Mouse (Mus musculus): ENCODE measurements around the gene Plekhb2. TPM values are rescaled to one million over a fixed set of nuclear protein-coding genes. Genes with fewer than 3 reads are reported as not detected.

Plekhb2 gene
- polyA plus RNA-seq, 1 experiment from 2014 or later, result 79.5 TPM

DNA sequence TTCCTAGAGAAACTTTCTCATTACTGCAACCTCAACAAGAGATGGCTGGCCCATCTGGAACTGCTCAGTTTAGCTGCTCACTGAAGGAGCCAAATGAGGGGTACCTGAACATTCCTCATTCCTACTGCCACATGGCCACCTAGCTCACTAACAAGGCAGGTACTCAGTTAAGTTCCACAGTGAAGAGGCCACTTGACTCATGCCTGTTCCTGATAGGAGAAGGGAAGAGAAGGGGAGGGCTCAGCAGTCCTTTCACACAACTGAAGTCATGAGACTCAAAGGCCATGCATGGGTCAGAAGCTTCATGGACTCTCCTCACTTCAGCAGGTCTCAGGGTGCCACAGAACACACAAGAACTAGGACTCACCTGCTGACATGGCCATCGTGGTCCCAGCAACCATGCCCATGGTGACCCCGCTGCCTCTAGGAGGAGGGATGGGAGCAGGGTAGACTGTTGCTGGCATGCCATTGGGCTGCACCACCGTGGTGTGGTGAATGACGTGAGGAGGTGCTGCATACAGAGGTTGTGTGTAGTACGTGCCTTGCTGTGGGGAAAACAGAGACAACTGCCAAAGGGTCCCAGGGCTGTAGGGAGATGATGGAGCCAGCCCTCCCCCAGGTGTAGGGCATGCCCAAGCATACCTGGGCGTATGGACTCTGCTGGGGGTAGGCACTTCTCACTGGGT is 30.4 kb upstream of the Plekhb2 start:
- WGBS, result 91% methylated on average over 6 of the region's 6 CpGs
- peaks cover 42% of the 10 kb centered on the region for H3K36me3 ChIP-seq
- no peaks in the 10 kb centered on the region for H3K27me3 ChIP-seq
- no peak overlapping the region for H3K9ac ChIP-seq
- H3K4me3 ChIP-seq, result no peak overlapping the region
- no peak overlapping the region for H3K27ac ChIP-seq (replicated peaks)
- no peak for ATAC-seq (ENCODE audit: low FRiP score, low read depth)
- H3K4me2 ChIP-seq, result no peak overlapping the region
- 0 out of 2 replicates have a peak, but pooled peaks cover 3% of the 10 kb centered on the region for H3K4me1 ChIP-seq (replicated peaks)
- no peaks in the 10 kb centered on the region for H3K9me3 ChIP-seq

DNA sequence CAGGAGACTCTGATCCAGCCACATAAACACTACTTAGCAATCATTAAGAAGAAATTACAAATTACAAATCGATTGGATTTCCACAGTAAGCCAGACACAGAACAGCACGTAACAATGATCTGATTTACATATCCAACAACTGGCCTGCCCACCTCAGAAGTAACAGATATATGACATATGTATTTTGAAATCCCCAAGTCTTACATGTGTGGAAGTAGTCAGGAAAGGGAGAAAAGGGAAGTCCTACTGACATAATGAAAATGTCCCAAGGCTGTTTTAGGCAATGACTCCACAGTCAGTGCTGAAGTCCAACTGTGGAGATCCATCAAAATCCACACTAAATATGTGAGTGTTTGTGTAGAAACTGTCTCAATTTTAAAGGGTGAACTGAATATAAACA is 28.4 kb upstream of the Plekhb2 start:
- Histone ChIP-seq H3K9ac (no peak overlapping the region), H3K4me3 (no peak overlapping the region), H3K36me3 (peaks cover 28% of the 10 kb centered on the region), H3K27me3 (no peaks in the 10 kb centered on the region), H3K9me3 (no peaks in the 10 kb centered on the region), H3K4me1 (replicated peaks) (peaks cover 3% of the 10 kb centered on the region; the same call in 1 of the 2 replicates), H3K4me2 (no peak overlapping the region), H3K27ac (replicated peaks) (no peak overlapping the region)
- WGBS, result 86% methylated on average over 2 of the region's 2 CpGs
- no peak for ATAC-seq (ENCODE audit: low FRiP score, low read depth)

DNA sequence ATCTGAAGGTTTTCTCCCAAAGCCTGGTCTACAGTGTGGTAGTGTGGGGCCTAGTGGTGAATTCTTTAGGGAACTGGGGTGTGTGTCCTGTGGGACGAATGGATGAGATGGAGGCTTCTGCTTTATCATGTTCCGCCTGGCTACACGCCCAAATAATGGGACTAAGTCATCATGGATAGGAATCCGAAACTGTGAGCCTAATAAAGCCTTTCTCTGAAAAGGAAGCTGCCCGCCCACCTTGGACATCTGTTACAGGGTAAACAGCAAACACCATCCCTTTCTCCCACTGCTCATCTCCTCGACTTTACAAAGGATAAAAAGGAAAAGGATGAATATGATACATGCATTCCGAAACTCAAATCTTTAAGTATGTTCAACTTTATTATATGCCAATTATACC is 27.8 kb upstream of the Plekhb2 start:
- Histone ChIP-seq H3K36me3 (peaks cover 27% of the 10 kb centered on the region), H3K9me3 (no peaks in the 10 kb centered on the region), H3K4me2 (no peak overlapping the region), H3K27me3 (no peaks in the 10 kb centered on the region), H3K27ac (replicated peaks) (no peak overlapping the region), H3K9ac (no peak overlapping the region), H3K4me1 (replicated peaks) (peaks cover 3% of the 10 kb centered on the region; the same call in 1 of the 2 replicates), H3K4me3 (no peak overlapping the region)
- WGBS, result 90% methylated on average over 7 of the region's 7 CpGs
- no peak for ATAC-seq (ENCODE audit: low FRiP score, low read depth)

DNA sequence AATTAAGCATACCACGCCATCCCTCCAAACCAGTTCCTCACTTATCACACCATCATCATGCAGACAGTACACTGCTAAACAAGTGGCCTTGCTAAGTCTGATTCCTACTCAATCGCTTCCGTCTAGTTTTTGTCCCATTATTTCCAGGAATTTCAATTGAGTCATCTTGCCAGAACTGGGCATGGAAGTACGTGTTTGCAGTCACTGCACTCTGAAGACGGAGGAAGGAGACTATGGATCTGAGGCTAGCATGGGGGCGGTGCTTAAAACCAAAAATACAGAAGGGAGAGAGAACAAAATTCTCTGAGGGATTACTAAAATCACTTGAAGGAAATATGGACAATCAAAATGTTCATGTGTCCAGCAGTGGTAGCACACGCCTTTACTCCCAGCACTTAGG is 27.0 kb upstream of the Plekhb2 start:
- peaks cover 3% of the 10 kb centered on the region; the same call in 1 of the 2 replicates for H3K4me1 ChIP-seq (replicated peaks)
- no peaks in the 10 kb centered on the region for H3K9me3 ChIP-seq
- H3K27me3 ChIP-seq, result no peaks in the 10 kb centered on the region
- no peak overlapping the region for H3K4me2 ChIP-seq
- peaks cover 22% of the 10 kb centered on the region for H3K36me3 ChIP-seq
- H3K27ac ChIP-seq (replicated peaks), result no peak overlapping the region
- no peak overlapping the region for H3K4me3 ChIP-seq
- ATAC-seq (ENCODE audit: low FRiP score, low read depth), result no peak
- WGBS, result 91% methylated on average over 7 of the region's 7 CpGs
- no peak overlapping the region for H3K9ac ChIP-seq

DNA sequence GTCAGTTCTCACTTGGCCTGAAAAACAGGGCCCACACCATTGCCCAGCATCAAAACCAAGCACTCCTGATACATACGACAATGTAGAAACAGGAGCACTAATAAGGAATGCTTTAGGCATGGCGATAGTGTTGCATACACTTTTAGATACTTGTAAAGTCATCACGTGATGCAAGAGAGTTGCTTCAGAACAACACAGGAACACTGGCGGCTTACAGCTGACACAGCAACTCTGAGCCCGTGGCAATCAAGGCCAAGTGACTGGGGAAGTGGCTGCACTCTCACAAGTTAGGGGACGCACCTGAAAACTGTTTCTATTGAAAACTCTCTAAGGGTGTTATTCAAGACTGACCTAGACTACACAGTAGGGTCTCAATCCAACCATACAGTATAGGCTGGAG is 26.4 kb upstream of the Plekhb2 start:
- Histone ChIP-seq H3K9ac (no peak overlapping the region), H3K27ac (replicated peaks) (no peak overlapping the region), H3K9me3 (no peaks in the 10 kb centered on the region), H3K4me1 (replicated peaks) (peaks cover 3% of the 10 kb centered on the region; the same call in 1 of the 2 replicates), H3K4me2 (no peak overlapping the region), H3K36me3 (peaks cover 21% of the 10 kb centered on the region), H3K4me3 (no peak overlapping the region), H3K27me3 (no peaks in the 10 kb centered on the region)
- ATAC-seq (ENCODE audit: low FRiP score, low read depth), result no peak
- WGBS, result 85% methylated on average over 6 of the region's 6 CpGs

DNA sequence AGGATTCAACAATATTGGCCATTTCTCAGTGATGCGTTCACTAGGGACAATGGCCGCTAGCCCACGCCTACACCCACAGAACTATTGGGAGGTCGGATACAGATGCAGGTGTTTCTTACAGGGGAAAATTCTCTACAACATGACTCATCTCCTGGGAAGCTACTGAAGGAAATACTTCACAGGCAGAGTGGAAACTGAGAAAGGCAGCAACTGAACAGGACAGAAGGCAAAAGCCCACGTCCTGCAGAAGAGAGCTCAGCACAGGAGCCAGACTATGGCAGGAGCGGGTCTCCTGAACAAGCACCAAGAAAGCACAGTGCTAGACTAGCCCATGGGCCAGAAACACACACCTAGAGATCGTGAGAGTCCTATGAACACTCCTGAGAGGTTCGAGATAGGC is 25.6 kb upstream of the Plekhb2 start:
- no peak for ATAC-seq (ENCODE audit: low FRiP score, low read depth)
- no peaks in the 10 kb centered on the region for H3K27me3 ChIP-seq
- 90% methylated on average over 8 of the region's 8 CpGs for WGBS
- H3K9me3 ChIP-seq, result no peaks in the 10 kb centered on the region
- no peak overlapping the region for H3K4me3 ChIP-seq
- no peak overlapping the region for H3K27ac ChIP-seq (replicated peaks)
- H3K9ac ChIP-seq, result no peak overlapping the region
- peaks cover 3% of the 10 kb centered on the region; the same call in 1 of the 2 replicates for H3K4me1 ChIP-seq (replicated peaks)
- no peak overlapping the region for H3K4me2 ChIP-seq
- H3K36me3 ChIP-seq, result peaks cover 17% of the 10 kb centered on the region

DNA sequence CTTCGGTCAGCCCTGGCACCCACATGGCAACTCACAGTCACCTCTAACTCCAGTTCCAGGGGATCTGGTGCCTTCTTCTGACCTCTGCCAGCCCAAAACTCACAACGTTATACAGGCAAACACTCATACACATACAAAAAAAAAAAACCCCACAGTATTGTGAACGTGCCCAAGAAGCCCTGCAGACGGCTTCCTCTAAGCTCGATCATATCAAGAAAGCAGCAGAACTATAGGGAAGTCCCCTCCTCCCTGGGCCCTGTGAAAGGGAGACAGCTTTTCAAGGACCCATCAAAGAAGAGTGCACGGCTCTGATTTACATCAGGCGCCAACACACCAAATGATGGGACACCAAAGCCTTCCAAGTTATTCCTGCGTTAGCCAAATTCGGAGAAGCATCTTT is 23.9 kb upstream of the Plekhb2 start:
- peaks cover 11% of the 10 kb centered on the region; the same call in 1 of the 2 replicates for H3K36me3 ChIP-seq
- WGBS, result 88% methylated on average over 9 of the region's 9 CpGs
- no peak for ATAC-seq (ENCODE audit: low FRiP score, low read depth)

DNA sequence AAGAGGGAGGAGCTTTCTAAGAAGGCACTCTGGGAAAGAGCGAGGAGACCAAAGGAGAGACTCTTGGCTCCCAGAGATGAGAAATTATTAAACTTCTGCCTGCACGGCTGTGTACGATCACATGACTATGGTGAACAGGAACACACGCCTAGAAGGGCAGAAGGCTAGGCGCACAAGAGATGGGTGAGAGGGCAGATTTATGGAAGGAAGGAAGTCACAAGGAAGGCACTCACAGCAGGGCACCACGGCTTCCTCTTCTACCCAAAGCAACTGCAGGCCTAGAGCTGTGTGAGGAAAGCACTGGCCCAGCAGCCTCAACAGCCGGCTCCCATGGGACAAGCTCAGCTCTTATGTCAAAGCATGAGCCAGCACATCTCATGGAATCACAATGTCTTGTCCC is 21.9 kb upstream of the Plekhb2 start:
- no peaks in the 10 kb centered on the region for H3K27me3 ChIP-seq
- 81% methylated on average over 7 of the region's 7 CpGs for WGBS
- no peak overlapping the region for H3K27ac ChIP-seq (replicated peaks)
- peak; percentile 25; the same call in 1 of the 2 replicates for ATAC-seq (ENCODE audit: low FRiP score, low read depth)
- no peak overlapping the region for H3K9ac ChIP-seq
- H3K9me3 ChIP-seq, result no peaks in the 10 kb centered on the region
- H3K36me3 ChIP-seq, result peaks cover 15% of the 10 kb centered on the region; the same call in 1 of the 2 replicates
- H3K4me1 ChIP-seq (replicated peaks), result peaks cover 11% of the 10 kb centered on the region
- H3K4me2 ChIP-seq, result no peak overlapping the region
- no peak overlapping the region for H3K4me3 ChIP-seq

More for the DNA sequence above, 23.9 kb upstream of the Plekhb2 start:
- no peak overlapping the region for H3K27ac ChIP-seq (replicated peaks)
- H3K27me3 ChIP-seq, result no peaks in the 10 kb centered on the region
- H3K9me3 ChIP-seq, result no peaks in the 10 kb centered on the region
- no peak overlapping the region for H3K4me3 ChIP-seq
- no peak overlapping the region for H3K9ac ChIP-seq
- H3K4me1 ChIP-seq (replicated peaks), result peaks cover 3% of the 10 kb centered on the region; the same call in 1 of the 2 replicates
- H3K4me2 ChIP-seq, result no peak overlapping the region

DNA sequence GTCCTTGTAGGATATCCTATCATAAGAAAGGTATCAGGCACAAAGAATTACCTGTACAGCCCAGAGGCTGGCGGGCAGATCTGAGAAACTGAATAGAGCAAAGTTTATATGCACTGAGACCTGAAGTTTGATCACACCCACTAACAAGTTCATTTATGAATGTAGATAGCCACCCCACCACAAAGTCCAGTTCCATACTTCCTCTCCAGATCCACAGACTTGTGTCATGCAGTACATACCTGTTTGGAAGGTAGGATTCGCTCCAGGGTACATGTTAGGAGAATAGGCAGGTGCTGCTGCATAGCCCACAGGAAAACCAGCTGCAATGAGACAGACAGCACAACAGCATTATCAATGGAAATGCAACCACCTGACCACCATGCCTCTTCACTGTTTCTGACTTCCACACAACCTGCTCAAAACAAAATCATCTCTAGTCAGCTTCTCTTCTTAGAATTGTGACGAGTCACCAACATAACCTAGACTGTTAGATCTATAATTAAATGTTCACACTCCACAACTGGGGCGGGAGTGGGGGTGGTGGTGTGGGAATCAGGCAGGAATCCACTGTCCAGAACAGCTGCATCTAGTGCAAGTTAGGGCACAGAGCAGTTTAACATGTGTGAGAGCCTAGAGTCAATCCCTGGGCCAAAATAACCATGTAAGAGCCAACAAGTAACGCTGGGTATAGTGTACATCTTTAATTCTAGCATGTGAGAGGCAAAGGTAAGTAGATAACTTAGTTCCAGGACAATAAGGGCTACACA is 21.1 kb upstream of the Plekhb2 start:
- Histone ChIP-seq H3K4me2 (no peak overlapping the region), H3K9ac (no peak overlapping the region), H3K9me3 (no peaks in the 10 kb centered on the region), H3K27ac (replicated peaks) (no peak overlapping the region), H3K4me1 (replicated peaks) (peaks cover 11% of the 10 kb centered on the region), H3K27me3 (no peaks in the 10 kb centered on the region), H3K4me3 (no peak overlapping the region), H3K36me3 (peaks cover 18% of the 10 kb centered on the region; the same call in 1 of the 2 replicates)
- 95% methylated on average over 5 of the region's 5 CpGs for WGBS
- no peak for ATAC-seq (ENCODE audit: low FRiP score, low read depth)

DNA sequence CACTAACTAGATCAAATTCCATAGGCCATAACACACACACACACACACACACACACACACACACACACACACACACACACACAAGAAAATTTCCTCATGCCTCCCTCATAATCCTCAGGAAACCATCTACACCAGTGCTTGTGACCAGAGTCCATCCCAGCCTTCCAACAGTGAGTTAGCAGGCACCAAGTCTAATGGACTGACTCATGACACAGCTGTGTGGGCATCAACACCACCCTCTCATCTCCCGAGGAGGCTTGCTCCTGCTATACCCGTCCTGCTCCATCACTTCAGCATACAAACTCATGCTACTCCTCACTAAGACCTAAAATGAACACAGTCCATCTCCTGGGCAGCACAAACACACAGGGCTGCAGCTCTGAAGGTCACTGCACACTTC is 18.8 kb upstream of the Plekhb2 start:
- Histone ChIP-seq H3K4me3 (no peak overlapping the region), H3K9me3 (no peaks in the 10 kb centered on the region), H3K27me3 (no peaks in the 10 kb centered on the region), H3K4me2 (no peak overlapping the region), H3K9ac (no peak overlapping the region), H3K36me3 (peaks cover 26% of the 10 kb centered on the region), H3K4me1 (replicated peaks) (peaks cover 12% of the 10 kb centered on the region), H3K27ac (replicated peaks) (no peak overlapping the region)
- WGBS, result 82% methylated on average over 2 of the region's 2 CpGs
- no peak for ATAC-seq (ENCODE audit: low FRiP score, low read depth)

DNA sequence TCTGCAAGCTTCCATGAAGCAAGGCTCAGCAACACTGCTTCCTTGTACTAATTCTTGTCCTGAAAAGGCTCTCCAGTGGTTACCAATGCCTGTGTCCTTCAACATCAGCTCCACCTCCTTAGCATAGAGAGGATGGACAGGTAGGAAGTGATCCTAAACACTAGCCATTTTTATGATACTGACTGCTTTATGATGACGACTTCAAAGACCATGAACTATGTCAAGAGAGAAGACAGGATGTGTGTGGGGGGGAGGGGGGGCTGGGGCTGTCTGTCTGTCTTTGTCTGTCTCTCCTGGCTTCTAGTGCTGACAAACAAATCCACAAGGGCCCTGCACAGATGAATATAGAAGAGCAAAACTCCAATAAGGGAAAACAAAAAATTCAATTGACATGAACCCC is 18.4 kb upstream of the Plekhb2 start:
- no peak overlapping the region for H3K9ac ChIP-seq
- peaks cover 26% of the 10 kb centered on the region for H3K36me3 ChIP-seq
- H3K27ac ChIP-seq (replicated peaks), result no peak overlapping the region
- H3K4me2 ChIP-seq, result no peak overlapping the region
- no peaks in the 10 kb centered on the region for H3K9me3 ChIP-seq
- H3K4me3 ChIP-seq, result no peak overlapping the region
- 95% methylated on average over 1 of the region's 1 CpGs for WGBS
- no peaks in the 10 kb centered on the region for H3K27me3 ChIP-seq
- ATAC-seq (ENCODE audit: low FRiP score, low read depth), result no peak
- H3K4me1 ChIP-seq (replicated peaks), result peaks cover 16% of the 10 kb centered on the region

DNA sequence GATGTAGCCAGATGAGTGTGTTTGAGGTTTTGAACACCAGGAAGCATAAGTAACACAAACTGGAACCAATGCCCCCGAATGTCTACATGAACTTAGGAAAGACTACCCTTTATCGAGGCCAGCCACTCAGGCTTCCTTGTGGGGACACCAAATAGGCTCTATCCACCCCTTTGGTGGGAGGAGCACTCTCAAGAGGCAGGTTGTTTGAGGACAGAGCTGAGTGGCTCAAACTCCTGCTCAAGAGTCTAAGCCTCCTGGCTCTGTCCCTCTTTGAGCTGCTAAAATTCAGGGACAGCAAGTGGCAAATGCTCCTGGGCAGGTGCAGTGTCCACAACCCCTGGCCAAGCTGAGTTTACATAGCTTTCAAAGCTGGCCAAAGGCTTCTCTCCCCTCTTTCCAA is 14.9 kb upstream of the Plekhb2 start:
- no peak overlapping the region for H3K27ac ChIP-seq (replicated peaks)
- no peaks in the 10 kb centered on the region for H3K9me3 ChIP-seq
- no peak for ATAC-seq (ENCODE audit: low FRiP score, low read depth)
- peaks cover 16% of the 10 kb centered on the region for H3K36me3 ChIP-seq
- H3K4me3 ChIP-seq, result no peak overlapping the region
- H3K9ac ChIP-seq, result no peak overlapping the region
- no peak overlapping the region for H3K4me2 ChIP-seq
- no peaks in the 10 kb centered on the region for H3K27me3 ChIP-seq
- WGBS, result 94% methylated on average over 2 of the region's 2 CpGs
- peaks cover 41% of the 10 kb centered on the region for H3K4me1 ChIP-seq (replicated peaks)
